Mouse (Mus musculus): ENCODE data around the gene Lingo2. TPM values are rescaled to one million over a fixed set of nuclear protein-coding genes. Genes with fewer than 3 reads are reported as not detected.
"Not testable (repeated sequence)": the region's sequence is repeated elsewhere in the genome, so short reads cannot be mapped to it uniquely, and the experiment has no call there.

Lingo2 gene
- polyA plus RNA-seq, 1 experiment from 2014 or later, result 8.2 TPM

DNA sequence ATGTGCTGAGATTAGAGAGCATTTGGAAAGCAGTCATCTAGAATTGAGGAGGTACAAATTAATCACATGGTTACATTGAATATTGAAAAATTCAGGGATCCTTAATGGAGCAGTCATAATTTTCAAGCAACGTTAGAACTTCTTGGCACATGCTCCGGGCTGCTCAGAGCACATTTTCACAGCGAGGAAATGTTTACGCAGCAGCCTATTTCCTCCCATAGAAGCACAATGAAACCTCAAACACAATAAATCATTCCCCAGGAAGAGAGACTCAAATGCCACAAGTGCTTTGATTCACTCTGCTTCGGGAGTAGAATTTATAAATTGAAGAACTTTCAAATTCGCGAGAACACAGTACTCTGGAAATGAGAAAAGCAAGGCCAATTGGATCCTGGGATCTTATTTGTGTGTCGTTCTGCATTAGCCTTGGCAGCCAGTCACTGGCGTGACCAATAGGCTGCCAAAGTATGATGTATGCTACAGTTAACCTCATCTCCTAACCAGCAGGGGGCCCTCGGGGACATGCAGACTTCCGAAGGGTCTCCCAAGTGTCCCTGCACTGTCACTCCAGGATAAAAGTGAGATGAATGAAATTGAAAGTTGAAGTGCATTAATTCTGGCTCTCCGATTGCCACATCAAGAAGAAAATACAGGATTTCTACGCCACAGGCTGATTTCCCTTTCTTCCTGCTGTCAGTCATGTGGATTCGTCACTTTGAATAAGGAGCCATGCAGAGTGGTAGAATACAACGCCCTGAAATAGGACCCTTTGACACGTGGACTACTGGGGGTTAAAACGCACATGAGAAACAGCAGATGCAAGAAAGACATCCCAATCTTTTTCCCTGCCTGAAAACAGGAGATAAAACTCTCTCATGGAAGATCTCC, 662.5 kb downstream of the Lingo2 start:
- no peaks in the 10 kb centered on the region for H3K27me3 ChIP-seq
- no peaks in the 10 kb centered on the region for H3K9me3 ChIP-seq
- peak; percentile 82; the same call in 1 of the 2 replicates for ATAC-seq (ENCODE audit: insufficient number of reproducible peaks, insufficient read depth, low FRiP score, low TSS enrichment)
- H3K9ac ChIP-seq, result no peak overlapping the region
- H3K4me1 ChIP-seq, result no peaks in the 10 kb centered on the region
- WGBS, result 31% methylated on average over 17 of the region's 17 CpGs
- no peaks in the 10 kb centered on the region for H3K36me3 ChIP-seq
- peak overlapping the region; percentile 13; the same call in 1 of the 2 replicates for H3K4me3 ChIP-seq
- H3K4me2 ChIP-seq (replicated peaks), result peak overlapping the region; percentile 40
- no peak overlapping the region for H3K27ac ChIP-seq

GRCm38 (mm10) chr4:36262436-36263169, 688.9 kb downstream of the Lingo2 start:
- no peak overlapping the region for H3K27ac ChIP-seq
- H3K9me3 ChIP-seq, result no peaks in the 10 kb centered on the region
- WGBS, result 87% methylated on average over 2 of the region's 2 CpGs
- no peak overlapping the region for H3K9ac ChIP-seq
- no peaks in the 10 kb centered on the region for H3K27me3 ChIP-seq
- H3K36me3 ChIP-seq, result no peaks in the 10 kb centered on the region
- H3K4me2 ChIP-seq (replicated peaks), result no peak overlapping the region
- no peak overlapping the region for H3K4me3 ChIP-seq
- no peak for ATAC-seq (ENCODE audit: insufficient number of reproducible peaks, insufficient read depth, low FRiP score, low TSS enrichment)
- H3K4me1 ChIP-seq, result no peaks in the 10 kb centered on the region

DNA sequence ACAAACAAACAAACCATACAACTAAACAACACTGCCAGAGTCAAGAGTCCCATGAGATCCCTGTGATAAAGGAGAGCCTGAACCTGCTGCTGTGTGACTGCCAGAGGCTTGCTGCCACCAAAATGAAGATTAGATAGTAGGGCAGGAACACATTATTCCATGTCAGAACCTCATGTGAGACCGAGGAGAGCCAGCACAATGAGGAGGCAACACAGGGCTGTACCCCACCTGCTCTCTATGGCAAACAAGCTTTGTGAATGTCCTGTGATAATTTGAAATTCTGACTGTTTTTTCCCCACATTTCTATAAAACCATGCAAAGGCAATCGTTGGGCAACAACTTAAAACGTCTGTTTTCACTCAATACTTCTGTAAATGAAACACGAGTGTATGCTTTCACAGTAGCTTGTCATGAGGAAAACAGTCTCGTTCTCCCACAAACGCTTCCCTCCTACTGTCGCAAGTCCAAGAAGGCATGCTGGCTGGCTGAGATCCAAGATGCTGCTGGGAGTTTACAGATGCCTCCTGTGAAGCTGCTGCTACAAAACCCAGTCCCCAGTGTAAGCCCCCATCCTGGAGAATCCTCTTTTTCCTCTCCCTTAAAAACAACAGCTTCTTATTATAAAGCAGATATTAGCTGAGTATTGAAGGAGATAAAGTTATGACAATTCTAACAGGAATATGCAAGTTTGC, 765.2 kb downstream of the Lingo2 start:
- no peak for ATAC-seq (ENCODE audit: insufficient number of reproducible peaks, insufficient read depth, low FRiP score, low TSS enrichment)
- Histone ChIP-seq H3K36me3 (no peaks in the 10 kb centered on the region), H3K9me3 (no peaks in the 10 kb centered on the region), H3K27me3 (no peaks in the 10 kb centered on the region), H3K27ac (no peak overlapping the region), H3K4me3 (no peak overlapping the region), H3K4me1 (no peaks in the 10 kb centered on the region), H3K4me2 (replicated peaks) (no peak overlapping the region), H3K9ac (no peak overlapping the region)
- WGBS, result 31% methylated on average over 7 of the region's 7 CpGs

- Histone ChIP-seq H3K4me2 (replicated peaks) (no peak overlapping the region), H3K4me3 (no peak overlapping the region), H3K27me3 (no peaks in the 10 kb centered on the region), H3K9me3 (no peaks in the 10 kb centered on the region), H3K9ac (no peak overlapping the region), H3K27ac (no peak overlapping the region), H3K4me1 (no peaks in the 10 kb centered on the region), H3K36me3 (no peaks in the 10 kb centered on the region)
- WGBS, result 63% methylated on average over 4 of the region's 4 CpGs
- ATAC-seq (ENCODE audit: insufficient number of reproducible peaks, insufficient read depth, low FRiP score, low TSS enrichment), result no peak
Observed at GRCm38 (mm10) chr4:36183643-36184042, 767.9 kb downstream of the Lingo2 start.

DNA sequence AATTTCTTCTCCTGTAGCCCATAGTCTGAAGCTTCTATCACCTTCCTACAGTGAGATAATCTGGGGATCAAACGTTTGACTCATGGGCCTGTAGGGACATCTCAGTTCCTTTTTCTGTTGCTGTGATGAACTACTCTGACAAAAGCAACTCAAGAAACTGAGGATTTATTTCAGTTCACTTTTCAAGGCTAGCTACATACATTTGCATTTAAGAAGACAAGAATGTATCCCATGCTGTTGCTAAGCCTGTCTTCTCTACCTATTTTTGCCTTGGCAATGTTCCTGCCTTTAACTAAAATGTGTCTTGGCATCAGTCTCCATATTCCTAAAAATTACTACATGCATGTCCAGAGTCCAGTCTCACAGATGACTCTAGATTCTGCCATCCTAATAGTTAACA, 781.4 kb downstream of the Lingo2 start:
- Histone ChIP-seq H3K9ac (no peak overlapping the region), H3K27ac (no peak overlapping the region), H3K4me2 (replicated peaks) (no peak overlapping the region), H3K4me1 (no peaks in the 10 kb centered on the region), H3K36me3 (no peaks in the 10 kb centered on the region), H3K9me3 (no peaks in the 10 kb centered on the region), H3K27me3 (no peaks in the 10 kb centered on the region), H3K4me3 (no peak overlapping the region)
- WGBS, result 45% methylated on average over 1 of the region's 1 CpGs
- no peak for ATAC-seq (ENCODE audit: insufficient number of reproducible peaks, insufficient read depth, low FRiP score, low TSS enrichment)

- Histone ChIP-seq H3K4me2 (replicated peaks) (no peak overlapping the region), H3K27me3 (no peaks in the 10 kb centered on the region), H3K4me3 (no peak overlapping the region), H3K27ac (no peak overlapping the region), H3K9ac (no peak overlapping the region), H3K36me3 (no peaks in the 10 kb centered on the region), H3K9me3 (no peaks in the 10 kb centered on the region), H3K4me1 (no peaks in the 10 kb centered on the region)
- no peak for ATAC-seq (ENCODE audit: insufficient number of reproducible peaks, insufficient read depth, low FRiP score, low TSS enrichment)
Observed at GRCm38 (mm10) chr4:36131341-36131740, 820.2 kb downstream of the Lingo2 start.

GRCm38 (mm10) chr4:36095482-36095881, 856.1 kb downstream of the Lingo2 start:
- 77% methylated on average over 4 of the region's 4 CpGs for WGBS
- ATAC-seq (ENCODE audit: insufficient number of reproducible peaks, insufficient read depth, low FRiP score, low TSS enrichment), result no peak
- Histone ChIP-seq H3K9me3 (no peaks in the 10 kb centered on the region), H3K36me3 (no peaks in the 10 kb centered on the region), H3K27me3 (no peaks in the 10 kb centered on the region), H3K4me3 (no peak overlapping the region), H3K9ac (no peak overlapping the region), H3K4me1 (no peaks in the 10 kb centered on the region), H3K4me2 (replicated peaks) (no peak overlapping the region), H3K27ac (no peak overlapping the region)

- Histone ChIP-seq H3K4me3 (no peak overlapping the region), H3K4me1 (no peaks in the 10 kb centered on the region), H3K27me3 (no peaks in the 10 kb centered on the region), H3K36me3 (no peaks in the 10 kb centered on the region), H3K27ac (no peak overlapping the region), H3K9me3 (no peaks in the 10 kb centered on the region), H3K4me2 (replicated peaks) (no peak overlapping the region), H3K9ac (no peak overlapping the region)
- no peak for ATAC-seq (ENCODE audit: insufficient number of reproducible peaks, insufficient read depth, low FRiP score, low TSS enrichment)
- 58% methylated on average over 3 of the region's 3 CpGs for WGBS
Observed at GRCm38 (mm10) chr4:36081095-36081852, 870.3 kb downstream of the Lingo2 start.

- ATAC-seq (ENCODE audit: insufficient number of reproducible peaks, insufficient read depth, low FRiP score, low TSS enrichment), result no peak
- Histone ChIP-seq H3K27ac (no peak overlapping the region), H3K9ac (no peak overlapping the region), H3K4me3 (no peak overlapping the region), H3K36me3 (no peaks in the 10 kb centered on the region), H3K4me2 (replicated peaks) (no peak overlapping the region), H3K27me3 (no peaks in the 10 kb centered on the region), H3K4me1 (no peaks in the 10 kb centered on the region), H3K9me3 (no peaks in the 10 kb centered on the region)
- 87% methylated on average over 6 of the region's 6 CpGs for WGBS
Observed at GRCm38 (mm10) chr4:36078910-36079525, 872.5 kb downstream of the Lingo2 start.

- ATAC-seq (ENCODE audit: insufficient number of reproducible peaks, insufficient read depth, low FRiP score, low TSS enrichment); H3K36me3 ChIP-seq; H3K4me1 ChIP-seq; H3K27ac ChIP-seq; H3K4me3 ChIP-seq; H3K4me2 ChIP-seq (replicated peaks); H3K9ac ChIP-seq; H3K9me3 ChIP-seq; H3K27me3 ChIP-seq: not testable (repeated sequence)
- WGBS, result 65% methylated on average over 1 of the region's 1 CpGs
Observed at GRCm38 (mm10) chr4:36064701-36065100, 886.8 kb downstream of the Lingo2 start.

- no peak overlapping the region for H3K27ac ChIP-seq
- H3K27me3 ChIP-seq, result no peaks in the 10 kb centered on the region
- no peaks in the 10 kb centered on the region for H3K36me3 ChIP-seq
- no peak overlapping the region for H3K4me3 ChIP-seq
- no peak overlapping the region for H3K9ac ChIP-seq
- 70% methylated on average over 6 of the region's 6 CpGs for WGBS
- no peak for ATAC-seq (ENCODE audit: insufficient number of reproducible peaks, insufficient read depth, low FRiP score, low TSS enrichment)
- H3K4me2 ChIP-seq (replicated peaks), result no peak overlapping the region
- H3K4me1 ChIP-seq, result no peaks in the 10 kb centered on the region
- no peaks in the 10 kb centered on the region for H3K9me3 ChIP-seq
Observed at GRCm38 (mm10) chr4:36052791-36053376, 898.7 kb downstream of the Lingo2 start.
